Comparison of ENCODE assay signal across 14 mouse cellular contexts in the genomic region with DNA sequence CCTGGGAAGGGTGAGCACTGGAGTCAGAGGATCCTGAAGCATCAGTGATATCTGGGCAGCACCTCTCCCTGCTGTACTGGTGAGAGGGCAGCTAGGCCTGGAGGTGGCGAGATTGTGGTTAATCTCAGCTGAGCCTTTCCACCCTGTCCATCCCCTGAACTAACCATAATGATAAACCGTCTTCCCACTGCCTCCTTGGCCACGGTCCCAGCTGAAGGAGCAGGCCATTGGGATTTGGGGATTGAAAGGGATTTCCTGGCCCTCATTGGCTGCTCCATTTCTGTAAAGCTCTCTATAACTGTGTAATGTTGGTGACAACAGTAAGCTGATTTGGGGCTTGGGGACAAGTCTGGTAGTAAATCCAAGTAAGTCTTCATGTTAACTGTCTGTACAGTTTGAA.
A peak's percentile ranks its signal among the peaks of the same experiment; 100 is the strongest.
DNase-seq lines count a peak whose midpoint lies in the region; ATAC-seq and TF ChIP-seq lines count a peak whose summit lies in the region.
"Had no signal": no experiment of that assay in that cellular context is flagged by ENCODE, and none has a peak within 500 bp of the region (broad histone marks: within the 10 kb centered on the region; RNA-seq: fewer than 3 reads in every experiment).

No protein-coding gene starts in this region.

- DNase-seq in CD4-positive, CD25-positive, alpha-beta regulatory T cell, adult 2 months (ENCODE audit: low read depth, low spot score), result peak; percentile 2
- no peak for DNase-seq in hindbrain, embryonic 14.5 days (ENCODE audit: low spot score)
- DNase-seq in hindbrain, embryonic 11.5 days (ENCODE audit: low spot score), result no peak
- DNase-seq in lung, embryonic 14.5 days, result peak; percentile 52
- no peak for DNase-seq in lung, postnatal 14 days
- DNase-seq in right cerebral cortex, postnatal 25 days, result no peak
- DNase-seq: adrenal gland, postnatal 10 days; forebrain, postnatal 0 days; lung, postnatal 4 days had no signal

- no peak for TF ChIP-seq CTCF in lung, embryonic 14.5 days (IDR thresholded peaks at IDR 0.05; ENCODE audit: low read depth)

- peaks cover 27% of the 10 kb centered on the region for H3K4me1 ChIP-seq in hindbrain, embryonic 14.5 days (replicated peaks; ENCODE audit: control insufficient read depth, insufficient read depth, low read length)
- no peaks in the 10 kb centered on the region for H3K4me1 ChIP-seq in hindbrain, embryonic 11.5 days (replicated peaks; ENCODE audit: control insufficient read depth, insufficient read depth, low read length)
- H3K4me1 ChIP-seq in lung, embryonic 14.5 days (ENCODE audit: insufficient read depth), result peaks cover 26% of the 10 kb centered on the region
- H3K4me1 ChIP-seq in intestine, embryonic 16.5 days (ENCODE audit: control insufficient read depth, insufficient read depth, low read length), result peaks cover 15% of the 10 kb centered on the region; the same call in 1 of the 2 replicates
- H3K4me1 ChIP-seq: embryonic facial prominence, embryonic 15.5 days had no signal

- H3K4me2 ChIP-seq in hindbrain, embryonic 14.5 days (replicated peaks), result no peak overlapping the region
- H3K4me2 ChIP-seq in hindbrain, embryonic 11.5 days (replicated peaks; ENCODE audit: low read depth, low read length), result no peak overlapping the region
- no peak overlapping the region for H3K4me2 ChIP-seq in lung, embryonic 14.5 days
- H3K4me2 ChIP-seq in intestine, embryonic 16.5 days (ENCODE audit: low read depth, low read length), result no peak overlapping the region
- H3K4me2 ChIP-seq: embryonic facial prominence, embryonic 15.5 days; liver, embryonic 12.5 days had no signal

- H3K27ac ChIP-seq in hindbrain, embryonic 14.5 days, result peak overlapping the region; percentile 39
- no peak overlapping the region for H3K27ac ChIP-seq in hindbrain, embryonic 11.5 days (ENCODE audit: low read depth, low read length)
- no peak overlapping the region for H3K27ac ChIP-seq in lung, embryonic 14.5 days (ENCODE audit: low read depth)
- peak overlapping the region; percentile 53; the same call in 1 of the 2 replicates for H3K27ac ChIP-seq in intestine, embryonic 16.5 days (ENCODE audit: low read length)
- H3K27ac ChIP-seq: embryonic facial prominence, embryonic 15.5 days; liver, embryonic 12.5 days had no signal

- no peaks in the 10 kb centered on the region for H3K9me3 ChIP-seq in hindbrain, embryonic 14.5 days (ENCODE audit: control insufficient read depth, low read length)
- no peaks in the 10 kb centered on the region for H3K9me3 ChIP-seq in hindbrain, embryonic 11.5 days (ENCODE audit: control insufficient read depth, low read length)
- no peaks in the 10 kb centered on the region for H3K9me3 ChIP-seq in lung, embryonic 14.5 days (ENCODE audit: low read depth, low read length)
- no peaks in the 10 kb centered on the region for H3K9me3 ChIP-seq in intestine, embryonic 16.5 days (ENCODE audit: control insufficient read depth, low read length)
- H3K9me3 ChIP-seq: embryonic facial prominence, embryonic 15.5 days; liver, embryonic 12.5 days had no signal

- ATAC-seq in CD4-positive, CD25-positive, alpha-beta regulatory T cell, adult 4 months, result no peak
- ATAC-seq in hindbrain, embryonic 14.5 days (ENCODE audit: low FRiP score), result no peak
- ATAC-seq in hindbrain, embryonic 11.5 days (ENCODE audit: low FRiP score), result no peak
- no peak for ATAC-seq in lung, embryonic 14.5 days (ENCODE audit: insufficient read depth)
- no peak for ATAC-seq in intestine, embryonic 16.5 days
- ATAC-seq: forebrain, postnatal 0 days; inflammation-experienced regulatory T-cells, adult 6 months; liver, embryonic 12.5 days had no signal

- H3K36me3 ChIP-seq in hindbrain, embryonic 14.5 days (replicated peaks; ENCODE audit: control insufficient read depth, insufficient read depth), result no peaks in the 10 kb centered on the region
- no peaks in the 10 kb centered on the region for H3K36me3 ChIP-seq in hindbrain, embryonic 11.5 days (ENCODE audit: control insufficient read depth, insufficient read depth, low read length)
- no peaks in the 10 kb centered on the region for H3K36me3 ChIP-seq in lung, embryonic 14.5 days (ENCODE audit: insufficient read depth)
- no peaks in the 10 kb centered on the region for H3K36me3 ChIP-seq in intestine, embryonic 16.5 days (ENCODE audit: control insufficient read depth, insufficient read depth, low read length)
- H3K36me3 ChIP-seq: embryonic facial prominence, embryonic 15.5 days; liver, embryonic 12.5 days had no signal

- H3K27me3 ChIP-seq in hindbrain, embryonic 14.5 days (ENCODE audit: control insufficient read depth, insufficient read depth, low read length), result no peaks in the 10 kb centered on the region
- no peaks in the 10 kb centered on the region for H3K27me3 ChIP-seq in hindbrain, embryonic 11.5 days (ENCODE audit: control insufficient read depth, insufficient read depth, low read length)
- no peaks in the 10 kb centered on the region for H3K27me3 ChIP-seq in lung, embryonic 14.5 days (ENCODE audit: insufficient read depth, low read length)
- H3K27me3 ChIP-seq in intestine, embryonic 16.5 days (replicated peaks; ENCODE audit: control insufficient read depth, insufficient read depth, low read length), result no peaks in the 10 kb centered on the region
- H3K27me3 ChIP-seq: embryonic facial prominence, embryonic 15.5 days had no signal

- H3K9ac ChIP-seq in hindbrain, embryonic 14.5 days, result no peak overlapping the region
- H3K9ac ChIP-seq in hindbrain, embryonic 11.5 days (ENCODE audit: low read depth, low read length), result no peak overlapping the region
- no peak overlapping the region for H3K9ac ChIP-seq in lung, embryonic 14.5 days
- no peak overlapping the region for H3K9ac ChIP-seq in intestine, embryonic 16.5 days (ENCODE audit: low read depth, low read length)
- H3K9ac ChIP-seq: embryonic facial prominence, embryonic 15.5 days; forebrain, postnatal 0 days; liver, embryonic 12.5 days had no signal

- WGBS in hindbrain, embryonic 14.5 days, result 63% methylated on average over 3 of the region's 3 CpGs
- 72% methylated on average over 3 of the region's 3 CpGs for WGBS in hindbrain, embryonic 11.5 days
- whole genome bisulfite sequencing in lung, embryonic 14.5 days, result 52% methylated on average over 3 of the region's 3 CpGs
- WGBS in intestine, embryonic 16.5 days, result 44% methylated on average over 3 of the region's 3 CpGs

- no peak overlapping the region for H3K4me3 ChIP-seq in hindbrain, embryonic 14.5 days (replicated peaks; ENCODE audit: low read length)
- H3K4me3 ChIP-seq in hindbrain, embryonic 11.5 days (ENCODE audit: low read depth, low read length), result no peak overlapping the region
- no peak overlapping the region for H3K4me3 ChIP-seq in lung, embryonic 14.5 days (ENCODE audit: low read depth, low read length)
- no peak overlapping the region for H3K4me3 ChIP-seq in intestine, embryonic 16.5 days (ENCODE audit: low read length)
- H3K4me3 ChIP-seq: embryonic facial prominence, embryonic 15.5 days; liver, embryonic 12.5 days had no signal

Comparison
In these comparisons a context has a peak if more than half of its experiments do, and no peak if none do; other contexts are left out.
1. DNase-seq: peak in CD4-positive, CD25-positive, alpha-beta regulatory T cell, adult 2 months (single experiment) and lung, embryonic 14.5 days (single experiment); none in hindbrain, embryonic 14.5 days (single experiment), hindbrain, embryonic 11.5 days (single experiment), lung, postnatal 14 days (single experiment) and right cerebral cortex, postnatal 25 days (single experiment).
2. H3K27ac ChIP-seq: peak in hindbrain, embryonic 14.5 days (single experiment) and intestine, embryonic 16.5 days (single experiment); none in hindbrain, embryonic 11.5 days (single experiment) and lung, embryonic 14.5 days (single experiment).